Mouse (Mus musculus) CH12.LX (cell line): Measurements from ENCODE around the gene Gzmd. TPM values are rescaled to one million over a fixed set of nuclear protein-coding genes. Genes with fewer than 3 reads are reported as not detected.

Source experiments
- DNase-seq: peaks from one replicate; pipeline ENCODE4 v3.0.0-alpha.2; 2013; ENCODE audit errors: extremely low read depth
- H3K27ac ChIP-seq: 2 replicates; pipeline ENCODE4 v1.5.1; 2012; ENCODE audit warnings: low read depth, mild to moderate bottlenecking, control low read depth, moderate library complexity; ENCODE audit not compliant: insufficient read depth
- H3K27me3 ChIP-seq: replicated peaks from 2 replicates; pipeline ENCODE3; 2012; ENCODE audit warnings: inconsistent platforms
- H3K36me3 ChIP-seq, 2 experiments: replicated peaks in 1 of 2; 2 replicates each; pipeline versions ENCODE3 to v1.6.1; 2012; ENCODE audit warnings: inconsistent platforms in 1 of 2, low read length in 1 of 2, mild to moderate bottlenecking in 1 of 2, mixed read lengths in 1 of 2, moderate library complexity in 1 of 2; ENCODE audit not compliant: control insufficient read depth in 1 of 2, insufficient read depth in 1 of 2
- H3K4me1 ChIP-seq, 2 experiments: 2 replicates each; pipeline ENCODE4 v1.6.1; 2012; ENCODE audit warnings: inconsistent platforms in 1 of 2, moderate library complexity in 1 of 2; ENCODE audit not compliant: insufficient read depth in 2 of 2, control insufficient read depth in 1 of 2
- H3K4me2 ChIP-seq: 2 replicates; pipeline ENCODE4 v1.6.1; 2012; ENCODE audit warnings: low read depth, mild to moderate bottlenecking, control low read depth; ENCODE audit not compliant: poor library complexity, insufficient read depth, severe bottlenecking
- H3K4me3 ChIP-seq, 3 experiments: fragments of 150-350 bp in 1 of 3; sonication (generic) in 1 of 3; replicated peaks in 1 of 3; 2 replicates each; pipeline versions ENCODE3 to v1.5.1; 2011 to 2012; ENCODE audit warnings: low read depth in 2 of 3, low read length in 2 of 3, mild to moderate bottlenecking in 2 of 3, moderate library complexity in 2 of 3, control low read depth in 1 of 3, improper control_type of control experiment in 1 of 3, inconsistent platforms in 1 of 3, mixed read lengths in 1 of 3; ENCODE audit not compliant: poor library complexity in 1 of 3
- H3K79me2 ChIP-seq: replicated peaks from 2 replicates; pipeline ENCODE4 v1.6.1; 2012; ENCODE audit warnings: mild to moderate bottlenecking, moderate library complexity; ENCODE audit not compliant: control insufficient read depth, poor library complexity, insufficient read depth, severe bottlenecking; ENCODE audit errors: extremely low read depth
- H3K9ac ChIP-seq: 2 replicates; pipeline ENCODE4 v1.6.1; 2012; ENCODE audit warnings: low read depth, mild to moderate bottlenecking, control low read depth, moderate library complexity; ENCODE audit not compliant: insufficient read depth
- H3K9me3 ChIP-seq: replicated peaks from 2 replicates; pipeline ENCODE3; 2012; ENCODE audit warnings: low read length, inconsistent platforms, mixed read lengths
- ETS1 ChIP-seq: conservative IDR thresholded peaks from 2 replicates; pipeline ENCODE4 v1.6.1; 2012; ENCODE audit warnings: low read depth, mild to moderate bottlenecking, inconsistent platforms, low read length, improper control_type of control experiment, moderate library complexity
- GABPA ChIP-seq: IDR thresholded peaks from 2 replicates; pipeline ENCODE4 v1.6.1; 2012; ENCODE audit warnings: low read depth, low read length, improper control_type of control experiment, inconsistent platforms; ENCODE audit not compliant: insufficient replicate concordance
- HCFC1 ChIP-seq: IDR thresholded peaks from 2 replicates; pipeline ENCODE4 v1.6.1; 2012; ENCODE audit warnings: low read depth, mild to moderate bottlenecking, inconsistent platforms, low read length, improper control_type of control experiment
- JUND ChIP-seq: conservative IDR thresholded peaks from 2 replicates; pipeline ENCODE4 v1.6.1; 2011; ENCODE audit warnings: low read depth, low read length, improper control_type of control experiment
- MAFK ChIP-seq: IDR thresholded peaks from 2 replicates; pipeline ENCODE4 v1.6.1; 2011; ENCODE audit warnings: low read length, improper control_type of control experiment; ENCODE audit not compliant: insufficient replicate concordance
- MAX ChIP-seq: IDR thresholded peaks from 2 replicates; pipeline ENCODE4 v1.6.1; 2011; ENCODE audit warnings: low read length, improper control_type of control experiment
- MAZ ChIP-seq: IDR thresholded peaks from 2 replicates; pipeline ENCODE4 v1.6.1; 2012; ENCODE audit warnings: low read depth, mild to moderate bottlenecking, inconsistent platforms, low read length, improper control_type of control experiment, moderate library complexity
- MEF2A ChIP-seq: IDR thresholded peaks from 2 replicates; pipeline ENCODE4 v1.6.1; 2014; ENCODE audit warnings: low read depth, mild to moderate bottlenecking, inconsistent platforms, low read length, improper control_type of control experiment, borderline replicate concordance
- MXI1 ChIP-seq: IDR thresholded peaks from 2 replicates; pipeline ENCODE4 v1.6.1; 2011; ENCODE audit warnings: mild to moderate bottlenecking, low read depth, low read length, improper control_type of control experiment
- NELFE ChIP-seq: IDR thresholded peaks from 2 replicates; pipeline ENCODE4 v1.6.1; 2011; ENCODE audit warnings: low read depth, low read length, improper control_type of control experiment
- NRF1 ChIP-seq: IDR thresholded peaks from 2 replicates; pipeline ENCODE4 v1.6.1; 2014; ENCODE audit warnings: low read depth, mild to moderate bottlenecking, inconsistent platforms, low read length, improper control_type of control experiment, moderate library complexity
- PAX5 ChIP-seq: IDR thresholded peaks from 2 replicates; pipeline ENCODE4 v1.6.1; 2012; ENCODE audit warnings: low read length, inconsistent platforms, mixed read lengths
- POLR2A ChIP-seq: IDR thresholded peaks from 2 replicates; pipeline ENCODE4 v1.6.1; 2011; ENCODE audit warnings: low read depth, mild to moderate bottlenecking, improper control_type of control experiment, low read length
- POLR2AphosphoS2 ChIP-seq: IDR thresholded peaks from 2 replicates; pipeline ENCODE4 v1.6.1; 2011; ENCODE audit warnings: low read depth, low read length, improper control_type of control experiment
- TCF12 ChIP-seq: IDR thresholded peaks from 2 replicates; pipeline ENCODE4 v1.6.1; 2014; ENCODE audit warnings: low read depth, mild to moderate bottlenecking, inconsistent platforms, low read length, improper control_type of control experiment
- ZC3H11A ChIP-seq: IDR thresholded peaks from 2 replicates; pipeline ENCODE4 v1.6.1; 2012; ENCODE audit warnings: low read depth, mild to moderate bottlenecking, inconsistent platforms, low read length, improper control_type of control experiment
- ZMIZ1 ChIP-seq: IDR thresholded peaks from 2 replicates; pipeline ENCODE4 v1.6.1; 2012; ENCODE audit warnings: low read depth, mild to moderate bottlenecking, inconsistent platforms, low read length, improper control_type of control experiment
- ZNF384 ChIP-seq: IDR thresholded peaks from 2 replicates; pipeline ENCODE4 v1.6.1; 2012; ENCODE audit warnings: low read depth, low read length, improper control_type of control experiment, inconsistent platforms
- dilution Hi-C: fragments of 300-500 bp; cut with MboI; formaldehyde crosslinking; loops from 2 replicates; pipeline ENCODE4 v1.14.3; 2020; ENCODE audit warnings: low sequenced_read_pairs; ENCODE audit not compliant: extremely low pct_unique_long_range_greater_than_20kb, extremely low pct_ligation_motif_present
- in situ Hi-C: fragments of 300-500 bp; cut with MboI; formaldehyde crosslinking; loops from 3 replicates; pipeline ENCODE4 v1.14.3; 2019; ENCODE audit warnings: low sequenced_read_pairs, low pct_ligation_motif_present, low pct_unique_long_range_greater_than_20kb, mixed read lengths
- polyA plus RNA-seq: library from polyadenylated mRNA; unstranded; fragments of >175 nt; gene quantifications from 2 replicates; pipeline ENCODE4 v1.2.1, GENCODE M21; 2012; ENCODE audit warnings: low read depth; ENCODE audit not compliant: insufficient read length
- total RNA-seq, 2 experiments: library from RNA; depleted of rRNA; stranded (reverse); fragments of 300-350 nt in 1 of 2; fragments of >200 nt in 1 of 2; gene quantifications; 2 replicates each; pipeline ENCODE4 v1.2.3; 2012 to 2014

The Gzmd gene
- total and polyA plus RNA-seq, 3 experiments: not detected

GRCm38 (mm10) chr14:56105016-56105415 is 27.4 kb downstream of the Gzmd start:
- no peak overlapping the region for H3K27ac ChIP-seq
- H3K4me3 ChIP-seq: no peak overlapping the region
- H3K4me2 ChIP-seq: no peak overlapping the region
- no peak overlapping the region for H3K9ac ChIP-seq
- no peaks in the 10 kb centered on the region for H3K9me3 ChIP-seq
- H3K36me3 ChIP-seq: no peaks in the 10 kb centered on the region
- no peak for DNase-seq
- peaks cover 0 to 3% of the 10 kb centered on the region in 2 experiments; a peak in 1 of 4 replicates for H3K4me1 ChIP-seq
- dilution Hi-C loops (no loop called here), in situ Hi-C loops (no loop called here)
- TF ChIP-seq MAZ (no peak), POLR2A (no peak), ZC3H11A (no peak), NRF1 (no peak), MXI1 (no peak), MAX (no peak), GABPA (no peak), HCFC1 (no peak), NELFE (no peak), POLR2AphosphoS2 (no peak), MEF2A (no peak), TCF12 (no peak), ETS1 (no peak)
- peaks cover 5% of the 10 kb centered on the region for H3K27me3 ChIP-seq
- H3K79me2 ChIP-seq: no peaks in the 10 kb centered on the region

DNA sequence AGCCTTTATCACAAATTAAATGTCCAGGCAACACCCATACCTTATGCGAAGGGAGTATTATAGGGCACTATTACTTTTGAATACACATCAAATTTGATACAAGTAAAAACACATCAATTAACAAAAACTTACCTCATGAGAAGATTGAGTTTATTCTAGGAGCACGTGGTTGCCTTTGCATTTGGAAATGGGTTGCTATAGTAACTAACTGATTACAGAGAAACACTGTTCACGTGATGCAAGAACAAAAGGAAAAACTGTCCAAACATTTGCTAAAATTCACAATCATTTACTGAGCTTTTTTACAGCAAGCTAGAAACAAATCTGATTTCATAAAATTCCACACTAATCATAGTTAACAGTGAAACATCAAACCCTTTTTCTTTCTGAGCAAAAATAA is 29.0 kb downstream of the Gzmd start:
- no peaks in the 10 kb centered on the region for H3K9me3 ChIP-seq
- H3K27me3 ChIP-seq: peaks cover 4% of the 10 kb centered on the region
- in situ Hi-C loops: no loop called here
- H3K4me1 ChIP-seq: peaks cover 0 to 4% of the 10 kb centered on the region in 2 experiments; a peak in 2 of 4 replicates
- TF ChIP-seq ZC3H11A (no peak), ZNF384 (no peak), NRF1 (no peak), JUND (no peak), MAFK (no peak), PAX5 (no peak), ZMIZ1 (no peak)
- TF ChIP-seq, all 38 proteins: peak for 0
- dilution Hi-C loops: no loop called here
- Histone ChIP-seq H3K9ac (no peak overlapping the region), H3K4me3 (no peak overlapping the region), H3K36me3 (no peaks in the 10 kb centered on the region), H3K79me2 (no peaks in the 10 kb centered on the region), H3K4me2 (no peak overlapping the region), H3K27ac (no peak overlapping the region)
- no peak for DNase-seq
